Mouse (Mus musculus) frontal cortex, postnatal 36 days (tissue): Measurements from ENCODE around the gene Cacng3.

ENCODE experiments used
- DNase-seq, 2 experiments: peaks; one replicate each; pipeline ENCODE4 v3.0.0; 2022; ENCODE audit warnings: low spot score in 2 of 2

The Cacng3 gene

GRCm38 (mm10) chr7:122670442-122670872, at the start of gene Cacng3:
Cacng3 (plus strand) TSS chr7:122670492.
- no peak for DNase-seq

DNA sequence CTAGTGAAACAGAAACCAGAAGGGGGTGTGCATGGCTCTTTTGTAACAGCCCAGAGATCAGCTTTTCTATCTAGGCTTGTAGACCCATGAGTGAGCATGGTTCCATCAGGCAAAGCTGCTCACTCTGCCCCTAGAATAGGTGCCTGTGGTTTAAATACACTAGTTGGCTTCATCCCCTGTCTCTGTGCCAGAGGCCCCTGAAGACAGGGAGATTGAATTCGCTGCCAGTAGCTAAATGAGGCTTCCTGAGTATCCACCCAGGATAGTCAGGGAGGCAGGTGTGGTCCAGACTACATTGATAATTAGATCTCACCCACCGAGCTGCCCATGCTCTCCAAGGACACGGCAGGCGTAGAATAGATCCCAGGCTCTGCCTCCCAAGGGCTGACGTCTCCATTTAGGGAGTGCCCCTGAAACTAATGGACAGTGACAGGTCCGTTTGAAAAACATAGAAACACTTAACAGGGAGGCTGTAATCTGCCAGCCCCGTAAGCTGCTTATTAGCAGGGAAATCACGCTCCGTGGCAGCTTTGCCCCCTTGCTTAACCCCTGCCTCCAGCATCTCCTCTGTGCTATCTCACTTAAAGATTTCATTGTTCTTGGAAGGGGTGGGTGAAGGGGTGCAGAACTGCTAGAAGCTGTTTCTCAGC, 48.0 kb upstream of the Cacng3 start:
- DNase-seq: no peak

GRCm38 (mm10) chr7:122623753-122624152, 46.5 kb upstream of the Cacng3 start:
- no peak for DNase-seq

GRCm38 (mm10) chr7:122628050-122628449, 42.2 kb upstream of the Cacng3 start:
- no peak for DNase-seq

DNA sequence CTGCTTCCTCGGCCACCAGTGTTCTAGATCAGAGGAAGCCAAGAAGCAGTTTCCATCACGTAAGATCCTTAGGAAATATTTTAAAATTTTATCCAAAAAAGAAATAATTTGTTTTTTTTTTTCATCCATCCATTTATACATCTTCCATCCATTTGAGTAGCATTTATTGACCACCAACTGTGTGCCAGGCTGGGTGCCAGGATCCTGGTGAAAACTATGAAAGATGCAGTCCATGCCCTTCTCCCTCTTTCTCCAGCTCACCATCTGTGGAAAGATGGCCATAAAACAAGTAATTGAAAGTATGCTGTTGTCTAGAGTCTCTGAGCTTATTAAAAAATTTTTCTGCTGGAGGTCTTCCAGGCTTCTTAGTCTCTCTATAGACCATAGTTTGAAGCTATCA, 39.9 kb upstream of the Cacng3 start:
- no peak for DNase-seq

GRCm38 (mm10) chr7:122631151-122631550, 39.1 kb upstream of the Cacng3 start:
- no peak for DNase-seq

DNA sequence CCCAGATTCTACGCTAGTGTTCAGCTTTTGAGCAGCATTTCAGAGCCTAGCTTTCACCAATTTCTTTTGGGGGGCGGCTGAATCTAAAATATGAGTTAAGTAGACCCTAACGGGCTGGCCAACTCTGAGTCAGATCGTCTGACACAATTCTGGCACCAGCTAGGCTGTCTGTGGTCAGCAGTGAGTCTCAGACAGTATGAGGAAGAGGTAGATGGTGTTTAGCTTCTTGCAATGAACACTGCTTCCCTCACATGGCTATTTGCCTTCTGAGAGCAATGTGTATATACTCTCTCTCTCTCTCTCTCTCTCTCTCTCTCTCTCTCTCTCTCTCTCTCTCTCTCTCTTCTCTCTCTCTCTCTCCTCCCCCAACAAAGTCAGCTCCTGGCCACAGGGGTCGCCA, 37.3 kb upstream of the Cacng3 start:
- DNase-seq: no peak

GRCm38 (mm10) chr7:122633463-122633862, 36.8 kb upstream of the Cacng3 start:
- no peak for DNase-seq

- DNase-seq: peak in 1 of 2 experiments; percentile 68
These were observed 26.6 kb upstream of the Cacng3 start for GRCm38 (mm10) chr7:122643676-122644075.

- DNase-seq: peak; percentile 65 to 79
These were observed 21.0 kb upstream of the Cacng3 start for GRCm38 (mm10) chr7:122649306-122649705.

GRCm38 (mm10) chr7:122652523-122652922, 17.8 kb upstream of the Cacng3 start:
- DNase-seq: no peak

DNA sequence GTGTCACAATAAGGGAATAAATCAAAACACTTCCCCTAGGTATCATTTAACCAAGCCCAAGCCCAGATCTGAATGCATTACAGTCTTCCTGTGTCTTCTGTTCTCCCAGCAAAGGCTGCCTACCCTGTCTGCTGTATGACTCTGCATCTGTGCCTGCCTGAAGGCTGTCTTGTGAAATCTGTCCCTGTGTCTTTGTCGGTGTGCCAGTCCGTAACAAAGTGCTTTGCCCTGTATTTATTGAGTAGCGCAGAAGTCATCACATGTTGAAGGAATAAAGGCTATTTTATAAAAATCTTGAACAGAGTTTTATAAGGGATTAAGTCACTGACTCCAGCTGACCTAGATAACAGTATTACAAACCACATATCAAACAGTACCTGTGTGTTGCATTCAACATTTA, 13.6 kb upstream of the Cacng3 start:
- DNase-seq: no peak

DNA sequence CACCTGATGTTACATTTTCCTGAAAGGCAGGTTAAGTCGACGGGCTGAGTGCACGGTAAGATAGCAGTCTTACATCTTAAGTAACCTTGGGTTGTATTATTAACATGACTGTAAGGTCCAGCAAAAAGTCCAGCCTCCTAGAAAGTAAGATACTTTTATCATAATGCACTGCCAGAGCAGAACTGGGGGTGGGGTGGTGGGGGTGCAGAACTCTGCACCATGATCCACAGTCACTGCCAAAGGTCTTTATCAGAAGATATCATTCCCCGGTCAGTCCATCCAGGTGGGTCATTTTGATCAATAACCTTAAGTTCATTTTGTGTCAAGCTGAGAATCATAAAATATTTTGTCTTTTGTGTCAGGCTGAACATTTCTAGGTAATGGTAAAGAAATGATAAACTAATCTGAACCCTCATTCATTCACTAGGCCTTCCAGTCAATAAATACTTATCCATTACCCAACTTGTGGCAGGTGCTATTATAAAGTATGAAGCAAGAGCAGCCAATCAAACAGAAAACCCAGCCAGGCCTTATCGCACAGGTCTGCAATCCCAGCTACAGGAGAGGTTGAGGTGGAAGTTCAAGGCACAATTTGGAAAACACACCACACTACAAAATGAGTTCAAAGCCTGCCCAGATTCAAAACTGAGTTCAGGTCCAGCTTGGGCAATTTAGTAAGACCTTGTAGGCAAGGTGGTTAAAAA, 12.7 kb upstream of the Cacng3 start:
- no peak for DNase-seq

DNA sequence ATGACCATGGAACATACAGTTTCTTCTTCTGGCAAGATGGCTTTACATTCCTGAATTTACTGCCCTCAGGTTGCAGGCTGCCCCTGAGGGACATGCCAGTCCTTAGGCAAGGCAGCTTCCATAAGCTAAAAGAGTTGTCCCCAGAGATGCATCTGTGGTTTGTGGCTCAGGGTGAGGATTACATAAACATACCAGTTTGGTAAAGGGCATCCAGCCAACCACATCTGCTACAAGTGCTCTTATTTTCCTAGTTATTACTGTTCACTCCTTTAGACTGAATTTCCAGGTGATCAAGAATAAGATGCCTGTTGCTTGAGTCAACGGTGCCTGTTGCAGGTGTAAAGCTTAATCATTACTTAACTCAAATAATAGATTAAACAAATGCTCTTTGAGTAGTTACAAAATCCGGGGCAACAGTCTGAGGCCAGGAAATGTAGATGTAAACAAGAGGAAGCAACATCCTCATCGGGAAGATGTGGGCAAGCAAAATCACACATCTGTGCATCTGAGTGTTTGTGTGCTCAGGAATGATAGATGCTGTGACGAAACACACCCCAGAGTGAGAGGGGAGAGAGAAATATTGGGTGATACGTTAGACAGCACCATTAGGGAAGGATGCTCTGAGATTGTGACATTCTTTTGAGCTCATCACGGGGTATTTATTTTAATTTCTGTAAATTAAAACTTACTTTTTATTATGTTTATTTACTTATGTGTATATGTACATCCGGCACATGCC, 4.8 kb upstream of the Cacng3 start:
- no peak for DNase-seq

GRCm38 (mm10) chr7:122667903-122668302, 2.4 kb upstream of the Cacng3 start:
- DNase-seq: peak in 1 of 2 experiments; percentile 59

GRCm38 (mm10) chr7:122670873-122671641, 765 bp downstream of the Cacng3 start:
- peak; percentile 80 to 84 for DNase-seq

DNA sequence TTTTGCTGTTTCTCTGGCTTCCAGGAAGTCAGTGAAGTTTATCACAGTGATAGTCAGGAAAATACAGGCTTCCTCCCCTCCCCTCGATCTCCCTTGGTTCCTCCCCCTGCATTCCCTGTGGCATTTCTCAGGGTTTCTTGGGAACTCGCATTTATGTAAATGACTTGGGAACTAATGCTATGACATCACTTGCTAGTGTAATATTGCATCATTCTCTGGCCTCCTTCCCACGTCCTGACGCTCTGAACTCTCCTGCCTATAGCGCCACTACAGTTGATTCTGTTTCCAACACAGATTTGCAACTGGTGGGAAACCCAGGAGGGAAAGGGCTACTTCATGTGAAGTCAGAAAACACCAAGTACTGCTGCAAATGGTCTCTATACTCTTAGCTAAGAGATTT, 2.7 kb downstream of the Cacng3 start:
- DNase-seq: peak; percentile 41 to 71

- DNase-seq: peak; percentile 25 to 37
These were observed 4.9 kb downstream of the Cacng3 start for GRCm38 (mm10) chr7:122675207-122675606.

- DNase-seq: peak; percentile 44 to 74
These were observed 31.5 kb downstream of the Cacng3 start for GRCm38 (mm10) chr7:122701751-122702150.

DNA sequence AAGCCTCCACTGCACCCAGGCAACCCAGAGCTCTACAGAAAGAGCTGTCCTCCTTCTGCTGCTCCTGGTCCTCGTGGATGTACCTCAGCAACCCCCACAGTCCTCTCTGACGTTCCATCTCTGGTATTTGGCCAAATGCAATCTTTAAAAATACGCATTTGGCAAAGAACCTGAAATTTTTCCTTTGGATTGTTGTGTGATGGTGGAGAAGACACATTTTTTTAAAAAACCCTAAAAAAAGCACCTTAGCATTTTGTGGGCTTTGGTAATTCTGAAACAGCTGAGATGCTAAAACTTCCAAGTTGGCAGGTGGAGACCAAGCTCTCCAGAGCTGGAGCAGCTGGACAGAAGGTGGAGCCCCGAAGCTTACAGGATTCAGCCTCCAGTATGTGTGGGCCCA, 32.2 kb downstream of the Cacng3 start:
- peak in 1 of 2 experiments; percentile 65 for DNase-seq

GRCm38 (mm10) chr7:122706736-122707135, 36.4 kb downstream of the Cacng3 start:
- DNase-seq: no peak

GRCm38 (mm10) chr7:122716299-122716698, 46.0 kb downstream of the Cacng3 start:
- no peak for DNase-seq
